Mouse (Mus musculus) heart, embryonic 15.5 days (tissue): ENCODE results near the gene Emp1. TPM values are rescaled to one million over a fixed set of nuclear protein-coding genes. Genes with fewer than 3 reads are reported as not detected.

Experiments
- ATAC-seq: fragments of 200-750 bp; cut with Nextera tagmentation; replicated peaks from 2 replicates; pipeline ENCODE4 v1.8.0; 2017; ENCODE audit warnings: low read depth, moderate TSS enrichment; ENCODE audit not compliant: insufficient number of reproducible peaks, insufficient read depth, low FRiP score
- H3K27ac ChIP-seq: fragments of 300-500 bp; sonication (generic); 2 replicates; pipeline ENCODE4 v1.5.1; 2015; ENCODE audit warnings: mild to moderate bottlenecking, inconsistent platforms
- H3K27me3 ChIP-seq: fragments of 300-500 bp; sonication (generic); 2 replicates; pipeline ENCODE4 v1.6.1; 2015; ENCODE audit warnings: inconsistent platforms
- H3K36me3 ChIP-seq: fragments of 300-500 bp; sonication (generic); 2 replicates; pipeline ENCODE4 v1.6.1; 2015; ENCODE audit warnings: mild to moderate bottlenecking, inconsistent platforms
- H3K4me1 ChIP-seq: fragments of 300-500 bp; sonication (generic); replicated peaks from 2 replicates; pipeline ENCODE4 v1.6.1; 2015; ENCODE audit warnings: inconsistent platforms
- H3K4me2 ChIP-seq: fragments of 300-500 bp; sonication (generic); 2 replicates; pipeline ENCODE4 v1.6.1; 2015; ENCODE audit warnings: inconsistent platforms, mild to moderate bottlenecking, moderate library complexity
- H3K4me3 ChIP-seq: fragments of 300-500 bp; sonication (generic); 2 replicates; pipeline ENCODE4 v1.5.1; 2015; ENCODE audit warnings: mild to moderate bottlenecking, inconsistent platforms
- H3K9ac ChIP-seq: fragments of 300-500 bp; sonication (generic); 2 replicates; pipeline ENCODE4 v1.6.1; 2015; ENCODE audit warnings: mild to moderate bottlenecking, inconsistent platforms
- H3K9me3 ChIP-seq: fragments of 300-500 bp; sonication (generic); replicated peaks from 2 replicates; pipeline ENCODE4 v1.6.1; 2016; ENCODE audit warnings: inconsistent platforms
- WGBS: fragments of 180-500 bp; shearing (Covaris S2); methylation state at CpG from one replicate; pipeline ENCODE4 v1.1.7; 2015; ENCODE audit warnings: mixed read lengths; 5-methylcytosine and 5-hydroxymethylcytosine counted together
- polyA plus RNA-seq: library from polyadenylated mRNA; unstranded; fragments of >200 nt; fragmentation: Nextera tagmentation; extraction: Ambion mirVana; gene quantifications from 2 replicates; pipeline ENCODE4 v1.2.1, GENCODE M21; 2015

Emp1 gene
- polyA plus RNA-seq, result 45.5 and 49.7 TPM in 2 replicates

DNA sequence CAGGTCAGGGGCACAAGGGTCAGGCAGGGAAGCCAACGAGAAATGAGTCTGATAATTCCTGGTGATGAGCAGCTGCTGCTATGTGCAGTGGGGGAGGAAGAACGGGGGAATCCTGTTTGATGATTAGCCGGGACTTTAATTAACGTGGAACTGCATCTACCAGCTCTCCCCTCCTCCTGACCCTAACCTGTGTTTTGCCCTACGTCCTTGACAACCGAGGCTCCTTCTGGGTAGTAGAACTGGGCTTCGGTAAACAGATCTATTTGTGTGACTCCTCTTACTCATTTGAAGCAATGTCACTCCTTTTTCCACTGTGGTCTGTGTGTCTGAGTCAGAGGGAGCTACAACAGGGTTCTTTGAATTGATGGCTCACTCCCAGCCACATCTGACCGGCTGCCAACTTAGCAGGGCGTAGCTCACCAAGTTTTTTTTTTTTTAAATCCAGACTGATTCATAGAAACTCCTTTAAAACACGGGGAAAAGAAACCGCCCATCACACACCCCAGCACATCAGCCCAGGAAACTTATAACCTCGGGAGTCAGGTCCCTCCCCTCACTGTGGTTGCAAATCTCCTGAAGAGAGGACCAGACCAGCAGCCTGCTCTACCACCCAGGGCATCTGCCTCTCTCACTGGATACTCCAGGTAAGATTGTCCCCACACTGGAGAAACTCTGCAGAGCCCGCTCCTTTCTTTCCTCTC lies at the start of gene Emp1:
Emp1 (plus strand) TSS at position 87 of the 701 bp plus-strand sequence.
- Histone ChIP-seq H3K36me3 (no peaks in the 10 kb centered on the region), H3K4me3 (peak within 1 kb of the TSS; percentile 52), H3K4me1 (peaks cover 15% of the 10 kb centered on the region), H3K9me3 (no peaks in the 10 kb centered on the region), H3K27ac (peak within 1 kb of the TSS; percentile 93), H3K4me2 (peak within 1 kb of the TSS; percentile 50), H3K9ac (peak within 1 kb of the TSS; percentile 55), H3K27me3 (no peaks in the 10 kb centered on the region)
- WGBS, result 19% methylated on average over 13 of the region's 13 CpGs
- ATAC-seq, result peak; percentile 41

DNA sequence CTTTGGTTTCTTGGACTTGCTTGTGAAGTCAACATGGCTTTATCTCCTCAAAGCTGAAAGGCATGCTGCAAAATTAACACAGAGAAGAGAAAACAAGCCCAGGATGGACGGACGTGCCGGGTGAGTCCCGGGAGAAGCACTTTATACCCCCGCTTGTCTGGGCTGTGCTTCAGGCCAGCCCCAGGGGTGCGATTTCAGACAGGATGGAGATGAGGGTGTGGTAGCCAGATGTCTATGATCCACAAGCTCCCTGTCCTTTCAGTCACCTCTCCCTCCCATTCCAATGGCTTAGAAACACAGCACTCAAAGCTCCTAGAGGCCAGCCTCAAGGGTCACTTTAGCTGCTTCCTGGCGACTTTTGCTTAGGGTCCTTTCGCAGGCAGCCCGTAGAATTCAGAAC lies 48.4 kb upstream of the Emp1 start:
- Histone ChIP-seq H3K4me1 (no peaks in the 10 kb centered on the region), H3K27me3 (no peaks in the 10 kb centered on the region), H3K27ac (no peak overlapping the region), H3K4me3 (no peak overlapping the region), H3K4me2 (no peak overlapping the region), H3K36me3 (no peaks in the 10 kb centered on the region), H3K9me3 (no peaks in the 10 kb centered on the region), H3K9ac (no peak overlapping the region)
- 51% methylated on average over 9 of the region's 9 CpGs for WGBS
- no peak for ATAC-seq

DNA sequence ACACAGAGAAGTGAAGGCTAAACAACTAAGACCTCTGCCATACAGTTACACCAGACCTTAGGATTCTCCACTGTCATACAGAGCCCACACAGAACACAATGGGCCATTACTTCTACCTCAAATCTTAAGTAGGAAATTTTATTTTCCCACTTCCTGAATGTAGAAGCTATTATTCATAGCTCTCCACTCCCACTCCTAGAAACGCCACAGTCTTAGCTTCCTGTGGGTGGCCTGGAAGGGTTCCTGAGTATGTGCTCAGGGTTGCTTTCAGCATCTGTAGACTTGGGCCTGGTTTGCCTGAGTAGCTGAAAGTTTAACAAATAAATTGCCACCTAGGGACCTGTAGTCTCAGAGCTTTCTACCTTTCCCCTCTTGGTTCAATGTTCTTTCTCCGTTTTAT lies 46.2 kb upstream of the Emp1 start:
- ATAC-seq, result no peak
- Histone ChIP-seq H3K4me3 (no peak overlapping the region), H3K4me1 (no peaks in the 10 kb centered on the region), H3K27me3 (no peaks in the 10 kb centered on the region), H3K9ac (no peak overlapping the region), H3K36me3 (no peaks in the 10 kb centered on the region), H3K27ac (peak overlapping the region; percentile 26; the same call in 1 of the 2 replicates), H3K9me3 (no peaks in the 10 kb centered on the region), H3K4me2 (no peak overlapping the region)
- 60% methylated on average over 2 of the region's 2 CpGs for WGBS

DNA sequence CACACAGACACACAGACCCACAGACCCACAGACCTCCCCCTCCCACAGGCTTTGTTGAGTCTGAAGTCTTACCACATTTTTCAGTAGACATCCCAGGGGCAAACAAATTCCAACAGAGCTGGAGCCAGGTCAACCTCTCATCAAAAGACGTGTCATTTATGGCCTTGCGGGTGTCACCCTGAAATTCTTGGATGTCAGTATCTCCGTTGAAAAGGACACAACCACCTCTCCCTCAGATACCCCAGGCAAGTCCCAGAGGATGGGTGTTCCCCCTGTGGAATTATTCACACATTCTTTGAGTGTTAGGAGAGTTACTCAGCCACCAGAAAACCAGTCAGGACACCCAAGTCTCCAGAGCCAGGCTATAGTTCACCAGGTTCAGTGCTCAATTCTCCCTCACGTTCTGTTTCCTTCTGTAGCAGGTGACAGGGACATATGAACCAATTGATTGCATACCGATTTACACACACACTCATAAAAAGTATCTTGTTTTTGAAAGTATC lies 42.9 kb upstream of the Emp1 start:
- no peak for ATAC-seq
- Histone ChIP-seq H3K9ac (no peak overlapping the region), H3K4me2 (no peak overlapping the region), H3K9me3 (no peaks in the 10 kb centered on the region), H3K4me1 (peaks cover 17% of the 10 kb centered on the region), H3K4me3 (no peak overlapping the region), H3K27ac (no peak overlapping the region), H3K36me3 (no peaks in the 10 kb centered on the region), H3K27me3 (no peaks in the 10 kb centered on the region)
- 56% methylated on average over 5 of the region's 5 CpGs for WGBS

DNA sequence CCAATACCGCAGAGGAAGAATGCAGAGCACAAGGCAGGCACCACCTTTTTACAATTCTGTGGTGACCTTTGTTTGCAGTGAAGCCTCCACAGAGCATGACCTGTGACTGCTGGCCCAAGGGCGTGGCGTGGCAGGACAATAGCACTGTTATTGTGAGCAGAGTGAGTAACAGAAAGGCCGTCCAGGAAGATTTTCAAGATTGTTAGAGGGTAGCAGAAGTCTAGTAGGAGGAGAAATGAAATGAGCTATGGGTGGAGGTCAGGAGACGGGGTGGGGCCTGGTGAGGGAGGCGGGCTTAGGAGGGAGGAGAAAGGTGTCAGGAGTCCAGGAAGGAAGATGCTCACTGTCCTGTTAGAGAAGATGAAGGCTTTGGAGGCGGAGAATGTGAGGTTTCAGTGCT lies 39.6 kb upstream of the Emp1 start:
- Histone ChIP-seq H3K4me1 (peaks cover 17% of the 10 kb centered on the region), H3K36me3 (no peaks in the 10 kb centered on the region), H3K4me2 (peak overlapping the region; percentile 26; the same call in 1 of the 2 replicates), H3K27me3 (no peaks in the 10 kb centered on the region), H3K27ac (peak overlapping the region; percentile 32), H3K9ac (no peak overlapping the region), H3K4me3 (no peak overlapping the region), H3K9me3 (no peaks in the 10 kb centered on the region)
- no peak for ATAC-seq
- 76% methylated on average over 7 of the region's 7 CpGs for WGBS

DNA sequence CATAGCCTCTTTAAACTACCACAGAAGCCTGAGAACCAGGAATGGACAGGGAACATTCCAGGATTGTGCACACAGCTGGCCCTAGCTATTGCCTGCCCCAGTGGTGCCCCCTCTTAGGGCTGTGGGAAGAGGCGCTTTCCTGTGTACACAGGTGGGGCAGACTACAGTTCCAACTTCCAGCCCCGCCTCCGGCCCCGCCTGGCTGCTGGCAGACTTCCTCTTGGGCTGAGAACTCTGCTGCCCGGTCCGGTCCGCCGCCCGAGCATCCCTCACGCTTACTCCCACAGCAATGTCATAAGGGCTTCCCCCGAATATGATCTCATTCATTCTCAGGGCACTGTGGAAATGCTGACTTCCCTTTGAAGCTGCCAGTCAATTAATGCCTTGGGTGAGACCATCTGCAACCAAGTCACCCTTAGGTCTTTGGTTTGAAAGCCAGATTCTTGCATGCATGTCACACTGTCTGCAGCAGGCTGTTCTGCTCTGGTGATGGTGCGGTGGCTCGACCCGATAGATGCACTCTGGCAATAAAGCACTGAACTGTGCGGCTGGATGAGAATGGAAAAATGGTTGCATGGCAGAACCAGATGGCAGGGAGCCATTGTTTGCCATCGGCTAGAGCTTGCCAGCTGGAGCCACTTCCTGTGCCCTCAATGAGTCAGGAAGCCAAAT lies 38.9 kb upstream of the Emp1 start:
- Histone ChIP-seq H3K36me3 (no peaks in the 10 kb centered on the region), H3K9ac (no peak overlapping the region), H3K27ac (peak overlapping the region; percentile 32), H3K4me2 (peak overlapping the region; percentile 26; the same call in 1 of the 2 replicates), H3K9me3 (no peaks in the 10 kb centered on the region), H3K27me3 (no peaks in the 10 kb centered on the region), H3K4me1 (peaks cover 17% of the 10 kb centered on the region), H3K4me3 (no peak overlapping the region)
- 46% methylated on average over 16 of the region's 16 CpGs for WGBS
- peak; percentile 77 for ATAC-seq

DNA sequence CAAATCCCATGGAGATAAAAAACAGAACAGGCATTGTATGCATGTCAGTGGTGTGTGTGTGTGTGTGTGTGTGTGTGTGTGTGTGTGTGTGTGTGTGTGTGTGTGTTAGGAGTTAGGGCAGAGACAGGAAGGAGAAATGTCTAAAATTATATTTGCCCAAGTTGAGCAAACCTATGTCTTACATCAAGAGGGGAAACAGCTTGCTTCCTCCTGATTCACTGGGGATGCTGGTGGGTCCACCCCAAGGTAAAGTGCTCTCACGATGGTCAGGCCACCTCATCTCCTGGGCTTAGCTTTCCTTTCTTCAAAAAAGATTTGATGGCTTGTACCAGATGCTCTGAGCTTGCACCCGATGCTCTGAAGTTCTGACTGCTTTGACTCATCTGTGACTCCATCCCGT lies 38.2 kb upstream of the Emp1 start:
- H3K27ac ChIP-seq, result no peak overlapping the region
- no peaks in the 10 kb centered on the region for H3K27me3 ChIP-seq
- no peak for ATAC-seq

DNA sequence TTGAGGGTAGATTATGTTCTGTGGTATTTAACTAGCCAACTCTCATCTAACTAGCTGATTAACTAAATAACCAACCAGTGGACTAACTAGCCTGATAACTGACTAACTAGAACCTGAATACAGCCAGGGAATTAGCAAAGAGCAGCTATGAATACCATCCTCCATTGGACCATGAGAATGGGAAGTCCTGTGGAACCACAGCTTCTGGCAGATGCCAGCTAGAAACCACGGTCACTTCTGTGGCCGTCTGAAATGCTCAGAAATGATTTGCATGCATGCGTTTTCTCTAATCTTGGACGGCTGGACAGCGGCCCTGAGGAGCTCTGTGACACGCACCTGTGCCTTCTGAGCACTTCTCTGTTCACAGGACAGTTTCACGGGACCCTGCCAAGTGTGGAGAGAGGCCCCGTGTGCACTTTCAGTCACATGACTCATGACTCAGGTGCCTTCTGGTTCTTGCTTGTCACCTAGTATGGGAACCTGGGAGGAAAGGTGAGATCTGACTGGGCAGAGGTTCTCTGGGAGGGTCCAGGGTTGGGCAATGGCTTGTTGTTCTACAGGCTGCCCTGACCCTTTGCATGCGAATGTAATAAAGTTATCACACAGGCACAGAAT lies 37.6 kb upstream of the Emp1 start:
- ATAC-seq, result no peak
- WGBS, result 59% methylated on average over 9 of the region's 9 CpGs
- Histone ChIP-seq H3K4me1 (peaks cover 17% of the 10 kb centered on the region), H3K9me3 (no peaks in the 10 kb centered on the region), H3K9ac (no peak overlapping the region), H3K36me3 (no peaks in the 10 kb centered on the region), H3K27me3 (no peaks in the 10 kb centered on the region), H3K4me2 (no peak overlapping the region), H3K27ac (no peak overlapping the region), H3K4me3 (no peak overlapping the region)

More for the DNA sequence above, 38.2 kb upstream of the Emp1 start:
- no peaks in the 10 kb centered on the region for H3K9me3 ChIP-seq
- 57% methylated on average over 3 of the region's 3 CpGs for WGBS
- no peak overlapping the region for H3K4me2 ChIP-seq
- H3K4me1 ChIP-seq, result peaks cover 17% of the 10 kb centered on the region
- H3K9ac ChIP-seq, result no peak overlapping the region
- H3K36me3 ChIP-seq, result no peaks in the 10 kb centered on the region
- no peak overlapping the region for H3K4me3 ChIP-seq

DNA sequence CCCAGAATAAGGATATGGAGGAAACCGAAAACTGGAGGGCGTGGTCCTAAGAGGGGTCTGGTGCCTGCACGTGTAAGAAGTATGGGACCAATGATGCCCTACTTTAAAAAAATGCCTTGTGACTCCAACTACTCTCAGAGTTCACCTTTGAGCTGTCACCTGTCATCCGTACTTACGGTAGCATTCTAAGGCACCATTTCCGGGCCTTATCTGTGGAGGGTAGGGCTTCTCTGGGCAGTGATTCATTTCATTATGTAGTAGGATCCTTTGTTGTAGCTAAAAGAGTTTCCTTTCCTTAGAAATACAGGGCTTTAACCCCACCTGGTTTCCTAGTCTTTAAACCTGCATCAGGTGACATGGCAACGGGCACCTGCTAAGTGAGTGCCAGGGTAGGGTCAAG lies 35.5 kb upstream of the Emp1 start:
- Histone ChIP-seq H3K36me3 (no peaks in the 10 kb centered on the region), H3K27me3 (no peaks in the 10 kb centered on the region), H3K9me3 (no peaks in the 10 kb centered on the region), H3K9ac (no peak overlapping the region), H3K4me3 (no peak overlapping the region), H3K4me2 (no peak overlapping the region), H3K4me1 (peaks cover 14% of the 10 kb centered on the region), H3K27ac (no peak overlapping the region)
- 75% methylated on average over 7 of the region's 7 CpGs for WGBS
- no peak for ATAC-seq

DNA sequence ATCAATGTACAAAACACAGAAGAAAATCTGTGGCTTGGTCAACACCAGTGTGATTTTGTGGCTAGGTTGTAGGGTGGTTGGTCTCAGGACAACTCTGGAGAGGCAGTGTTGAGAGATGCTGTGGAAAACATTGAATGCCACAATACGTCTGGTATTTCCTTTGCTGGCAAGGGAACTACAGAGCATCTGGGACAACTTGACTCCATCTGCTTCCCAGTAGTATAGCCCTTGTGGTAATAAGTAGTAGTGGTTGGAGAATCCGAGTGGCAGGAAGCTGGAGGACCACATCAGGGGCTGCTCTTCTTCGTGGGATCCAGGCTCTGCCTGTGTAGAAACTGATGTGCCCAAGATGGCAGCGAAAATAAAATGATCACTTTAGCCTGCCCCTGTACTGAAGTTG lies 30.4 kb upstream of the Emp1 start:
- no peaks in the 10 kb centered on the region for H3K36me3 ChIP-seq
- no peaks in the 10 kb centered on the region for H3K9me3 ChIP-seq
- WGBS, result 68% methylated on average over 4 of the region's 4 CpGs
- H3K9ac ChIP-seq, result no peak overlapping the region
- no peak overlapping the region for H3K4me3 ChIP-seq
- H3K4me1 ChIP-seq, result peaks cover 9% of the 10 kb centered on the region
- H3K4me2 ChIP-seq, result no peak overlapping the region
- H3K27me3 ChIP-seq, result no peaks in the 10 kb centered on the region
- H3K27ac ChIP-seq, result no peak overlapping the region
- 0 out of 2 replicates have a peak, but pooled peaks have one; percentile 28 for ATAC-seq

DNA sequence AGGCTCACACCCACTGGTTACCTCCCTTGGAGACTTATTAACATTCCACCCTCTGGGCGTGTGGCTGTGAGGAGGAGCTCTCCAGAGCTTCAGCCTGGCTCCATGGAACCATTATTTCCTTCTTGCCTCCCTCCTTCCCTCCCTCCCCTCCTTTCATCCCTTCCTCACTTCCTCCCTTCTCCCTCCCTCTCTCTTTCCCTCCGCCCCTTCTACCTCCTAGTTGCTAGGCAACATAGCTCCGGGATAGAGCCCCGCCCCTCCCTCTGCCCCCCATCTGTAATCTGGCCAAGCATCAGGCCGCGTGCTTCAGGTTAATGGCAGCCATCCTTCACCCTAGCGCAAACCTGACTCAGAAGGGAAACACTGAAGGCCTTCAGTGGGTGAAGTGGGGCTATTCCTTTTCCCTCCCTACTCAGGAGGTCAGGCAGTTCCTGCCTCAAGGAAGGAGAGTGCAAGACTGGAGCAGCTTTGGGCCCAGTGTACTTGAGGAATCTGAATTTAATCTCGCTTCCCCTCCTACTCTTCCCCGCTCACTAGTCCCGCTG lies 29.5 kb upstream of the Emp1 start:
- Histone ChIP-seq H3K27ac (peak overlapping the region; percentile 59; the same call in 1 of the 2 replicates), H3K36me3 (no peaks in the 10 kb centered on the region), H3K4me1 (peaks cover 9% of the 10 kb centered on the region), H3K9ac (no peak overlapping the region), H3K9me3 (no peaks in the 10 kb centered on the region), H3K27me3 (no peaks in the 10 kb centered on the region), H3K4me3 (no peak overlapping the region), H3K4me2 (no peak overlapping the region)
- 33% methylated on average over 10 of the region's 10 CpGs for WGBS
- no peak for ATAC-seq
